Mouse (Mus musculus): ENCODE results near the gene Tbc1d17. TPM values are rescaled to one million over a fixed set of nuclear protein-coding genes. Genes with fewer than 3 reads are reported as not detected.
A peak's percentile ranks its signal among the peaks of the same experiment; 100 is the strongest.

Tbc1d17 gene
- polyA plus RNA-seq, 1 experiment from 2014 or later: 59.1 TPM

GRCm38 (mm10) chr7:44856265-44856916, 7.5 kb upstream of the Tbc1d17 start:
- ChIA-PET CTCF (interaction anchor here (1.6 to 2.1 kb wide), 2 partner anchors 8 to 10 kb away, joined by 4 to 5 read pairs; no protein-coding TSS in a partner anchor), POLR2A (interaction anchor here (0.6 to 2.6 kb wide), 4 partner anchors 9 to 293 kb away, joined by 3 to 9 read pairs (median 3); no protein-coding TSS in a partner anchor)
- in situ Hi-C loops (cut with MboI; ENCODE audit: low pct_unique_long_range_greater_than_20kb): loop anchor here (25.0 kb wide), 1 partner anchor 856 kb away; the partner anchor contains the start of genes Dbp, Fam83e, Rpl18 and Sphk2
- no peaks in the 10 kb centered on the region for H3K27me3 ChIP-seq
- ATAC-seq (no peak), DNase-seq (ENCODE audit: low read depth, low spot score) (no peak)
- no peak for TF ChIP-seq CTCF (IDR thresholded peaks at IDR 0.05)

GRCm38 (mm10) chr7:44855036-44855435, 6.2 kb upstream of the Tbc1d17 start:
- no peak for TF ChIP-seq CTCF (IDR thresholded peaks at IDR 0.05)
- ChIA-PET POLR2A (interaction anchor here (1.0 to 1.6 kb wide), 2 partner anchors 11 to 15 kb away, joined by 3 to 4 read pairs; partner anchors contain the start of gene Ptov1), CTCF (interaction anchor here (1.3 to 2.1 kb wide), 3 partner anchors 10 to 71 kb away, joined by 3 to 5 read pairs (median 4); no protein-coding TSS in a partner anchor)
- no peaks in the 10 kb centered on the region for H3K27me3 ChIP-seq
- in situ Hi-C loops (cut with MboI; ENCODE audit: low pct_unique_long_range_greater_than_20kb): loop anchor here (25.0 kb wide), 1 partner anchor 857 kb away; the partner anchor contains the start of genes Dbp, Fam83e, Rpl18 and Sphk2
- ATAC-seq (no peak), DNase-seq (ENCODE audit: low read depth, low spot score) (no peak)

- POLR2A ChIA-PET: interaction anchor here (1.0 to 1.6 kb wide), 2 partner anchors 12 to 15 kb away, joined by 3 to 4 read pairs; partner anchors contain the start of gene Ptov1
- in situ Hi-C loops (cut with MboI; ENCODE audit: low pct_unique_long_range_greater_than_20kb): loop anchor here (25.0 kb wide), 1 partner anchor 858 kb away; the partner anchor contains the start of genes Dbp, Fam83e, Rpl18 and Sphk2
- DNase-seq (ENCODE audit: low read depth, low spot score) (peak; percentile 44), ATAC-seq (peak; percentile 76)
- no peak for TF ChIP-seq CTCF (IDR thresholded peaks at IDR 0.05)
- CTCF ChIA-PET: interaction anchor here (1.3 to 2.1 kb wide), 3 partner anchors 10 to 72 kb away, joined by 3 to 5 read pairs (median 4); no protein-coding TSS in a partner anchor
- H3K27me3 ChIP-seq: no peaks in the 10 kb centered on the region
Measured at GRCm38 (mm10) chr7:44854356-44855031, 5.6 kb upstream of the Tbc1d17 start.

- ChIA-PET POLR2A (interaction anchor here (1.0 to 1.6 kb wide), 2 partner anchors 12 to 16 kb away, joined by 3 to 4 read pairs; partner anchors contain the start of gene Ptov1), CTCF (no interaction called here)
- no peak for TF ChIP-seq CTCF (IDR thresholded peaks at IDR 0.05)
- ATAC-seq (no peak), DNase-seq (ENCODE audit: low read depth, low spot score) (no peak)
- no peaks in the 10 kb centered on the region for H3K27me3 ChIP-seq
- in situ Hi-C loops (cut with MboI; ENCODE audit: low pct_unique_long_range_greater_than_20kb): loop anchor here (25.0 kb wide), 1 partner anchor 859 kb away; the partner anchor contains the start of genes Dbp, Fam83e, Rpl18 and Sphk2
Measured at GRCm38 (mm10) chr7:44853596-44854355, 4.9 kb upstream of the Tbc1d17 start.

- no peak for DNase-seq (ENCODE audit: low read depth, low spot score)
- in situ Hi-C loops (cut with MboI; ENCODE audit: low pct_unique_long_range_greater_than_20kb): loop anchor here (25.0 kb wide), 1 partner anchor 859 kb away; the partner anchor contains the start of genes Dbp, Fam83e, Rpl18 and Sphk2
- POLR2A ChIA-PET: no interaction called here
- TF ChIP-seq CTCF (IDR thresholded peaks at IDR 0.05): no peak
- no peaks in the 10 kb centered on the region for H3K27me3 ChIP-seq
- ATAC-seq: no peak
- CTCF ChIA-PET: no interaction called here
Measured at GRCm38 (mm10) chr7:44853065-44853464, 4.2 kb upstream of the Tbc1d17 start.

- no peaks in the 10 kb centered on the region for H3K27me3 ChIP-seq
- ChIA-PET CTCF (interaction anchor here (0.7 kb wide), 1 partner anchor 37 kb away, joined by 3 read pairs; no protein-coding TSS in a partner anchor), POLR2A (no interaction called here)
- DNase-seq (ENCODE audit: low read depth, low spot score) (no peak), ATAC-seq (no peak)
- in situ Hi-C loops (cut with MboI; ENCODE audit: low pct_unique_long_range_greater_than_20kb): loop anchor here (25.0 kb wide), 1 partner anchor 860 kb away; the partner anchor contains the start of genes Dbp, Fam83e, Rpl18 and Sphk2
- TF ChIP-seq CTCF (IDR thresholded peaks at IDR 0.05): no peak
Measured at GRCm38 (mm10) chr7:44852259-44853027, 3.6 kb upstream of the Tbc1d17 start.

- POLR2A ChIA-PET: interaction anchor here (2.2 kb wide), 1 partner anchor 107 kb away, joined by 5 read pairs; no protein-coding TSS in a partner anchor
- TF ChIP-seq CTCF (IDR thresholded peaks at IDR 0.05): no peak
- CTCF ChIA-PET: interaction anchor here (1.2 to 1.5 kb wide), 2 partner anchors 10 to 106 kb away, joined by 4 read pairs; no protein-coding TSS in a partner anchor
- in situ Hi-C loops (cut with MboI; ENCODE audit: low pct_unique_long_range_greater_than_20kb): loop anchor here (25.0 kb wide), 1 partner anchor 861 kb away; the partner anchor contains the start of genes Dbp, Fam83e, Rpl18 and Sphk2
- DNase-seq (ENCODE audit: low read depth, low spot score): no peak
- no peak for ATAC-seq
- no peaks in the 10 kb centered on the region for H3K27me3 ChIP-seq
Measured at GRCm38 (mm10) chr7:44851625-44852234, 2.9 kb upstream of the Tbc1d17 start.

GRCm38 (mm10) chr7:44850789-44851624, 2.1 kb upstream of the Tbc1d17 start:
- DNase-seq (ENCODE audit: low read depth, low spot score) (no peak), ATAC-seq (no peak)
- POLR2A ChIA-PET: interaction anchor here (1.5 to 2.2 kb wide), 2 partner anchors 14 to 107 kb away, joined by 4 to 5 read pairs; no protein-coding TSS in a partner anchor
- no peaks in the 10 kb centered on the region for H3K27me3 ChIP-seq
- no peak for TF ChIP-seq CTCF (IDR thresholded peaks at IDR 0.05)
- in situ Hi-C loops (cut with MboI; ENCODE audit: low pct_unique_long_range_greater_than_20kb): loop anchor here (25.0 kb wide), 1 partner anchor 861 kb away; the partner anchor contains the start of genes Dbp, Fam83e, Rpl18 and Sphk2
- CTCF ChIA-PET: interaction anchor here (1.1 to 1.5 kb wide), 4 partner anchors 9 to 107 kb away, joined by 3 to 4 read pairs (median 4); no protein-coding TSS in a partner anchor
